Mouse (Mus musculus) ES-E14 (cell line): ENCODE results near the gene 2210017I01Rik. TPM values are rescaled to one million over a fixed set of nuclear protein-coding genes. Genes with fewer than 3 reads are reported as not detected.

Source experiments
- DNase-seq: peaks from one replicate; pipeline ENCODE4 v3.0.0-alpha.2; 2013; ENCODE audit warnings: low read depth, low spot score
- H3K27ac ChIP-seq: 2 replicates; pipeline ENCODE4 v1.5.1; 2012; ENCODE audit warnings: low read depth, mild to moderate bottlenecking, low read length, moderate library complexity, mixed read lengths; ENCODE audit not compliant: poor library complexity, insufficient read depth, severe bottlenecking
- H3K36me3 ChIP-seq: 2 replicates; pipeline ENCODE4 v1.6.1; 2012; ENCODE audit warnings: mild to moderate bottlenecking, low read length, moderate library complexity, mixed read lengths; ENCODE audit not compliant: control insufficient read depth, poor library complexity, insufficient read depth, severe bottlenecking
- H3K4me1 ChIP-seq, 2 experiments: fragments of 150-350 bp in 1 of 2; sonication (generic) in 1 of 2; 2 replicates each; pipeline ENCODE4 v1.6.1; 2012; ENCODE audit warnings: low read length in 2 of 2, mild to moderate bottlenecking in 1 of 2, mixed read lengths in 1 of 2; ENCODE audit not compliant: control insufficient read depth in 2 of 2, insufficient read depth in 2 of 2, poor library complexity in 1 of 2
- H3K4me3 ChIP-seq, 2 experiments: fragments of 150-350 bp in 1 of 2; sonication (generic) in 1 of 2; 2 replicates each; pipeline ENCODE4 v1.5.1; 2012; ENCODE audit warnings: low read length in 2 of 2, low read depth in 1 of 2, mild to moderate bottlenecking in 1 of 2, mixed read lengths in 1 of 2; ENCODE audit not compliant: insufficient read depth in 1 of 2, poor library complexity in 1 of 2, severe bottlenecking in 1 of 2
- H3K9ac ChIP-seq: 2 replicates; pipeline ENCODE4 v1.6.1; 2012; ENCODE audit warnings: low read depth, mild to moderate bottlenecking, low read length, mixed read lengths; ENCODE audit not compliant: poor library complexity, insufficient read depth, severe bottlenecking
- H3K9me3 ChIP-seq: fragments of 150-350 bp; sonication (generic); 2 replicates; pipeline ENCODE4 v1.6.1; 2012; ENCODE audit warnings: low read depth, mild to moderate bottlenecking, low read length; ENCODE audit not compliant: control insufficient read depth, insufficient read depth
- CHD2 ChIP-seq: IDR thresholded peaks from 2 replicates; pipeline ENCODE4 v1.6.1; 2014; ENCODE audit warnings: mild to moderate bottlenecking, low read depth, low read length, inconsistent platforms
- HCFC1 ChIP-seq: IDR thresholded peaks from 2 replicates; pipeline ENCODE4 v1.6.1; 2012; ENCODE audit warnings: low read length, inconsistent platforms, borderline replicate concordance; ENCODE audit not compliant: insufficient read depth
- MAFK ChIP-seq: IDR thresholded peaks from 2 replicates; pipeline ENCODE4 v1.6.1; 2014; ENCODE audit warnings: mild to moderate bottlenecking, low read depth, low read length, inconsistent platforms; ENCODE audit not compliant: insufficient read depth
- ZC3H11A ChIP-seq: IDR thresholded peaks from 2 replicates; pipeline ENCODE4 v1.6.1; 2012; ENCODE audit warnings: low read depth, mild to moderate bottlenecking, inconsistent platforms, low read length, borderline replicate concordance
- ZNF384 ChIP-seq: IDR thresholded peaks from 2 replicates; pipeline ENCODE4 v1.6.1; 2012; ENCODE audit warnings: low read depth, low read length, inconsistent platforms
- in situ Hi-C, 2 experiments: fragments of 600-800 bp; cut with MboI; formaldehyde crosslinking; loops; one replicate each; pipeline ENCODE4 v1.15.1; 2025; ENCODE audit warnings: low sequenced_read_pairs in 2 of 2, inconsistent platforms in 1 of 2; ENCODE audit not compliant: unreplicated experiment in 2 of 2
- total RNA-seq: library from RNA; depleted of rRNA; stranded (reverse); fragments of 300-350 nt; gene quantifications from 2 replicates; pipeline ENCODE4 v1.2.3, GENCODE M21; 2012

Gene 2210017I01Rik
- total RNA-seq, 1 experiment, result not detected

- in situ Hi-C loops, result no loop called here
- Histone ChIP-seq H3K4me3 (no peak overlapping the region), H3K9ac (no peak overlapping the region), H3K36me3 (no peaks in the 10 kb centered on the region), H3K27ac (no peak overlapping the region), H3K4me1 (no peaks in the 10 kb centered on the region), H3K9me3 (no peaks in the 10 kb centered on the region)
- no peak for TF ChIP-seq CHD2
- no peak for TF ChIP-seq MAFK
- TF ChIP-seq ZNF384, result no peak
- no peak for TF ChIP-seq ZC3H11A
- DNase-seq, result no peak
Measured at GRCm38 (mm10) chr3:92637745-92638652, 30.7 kb upstream of the 2210017I01Rik start.

- H3K4me1 ChIP-seq, result no peaks in the 10 kb centered on the region
- H3K9ac ChIP-seq, result no peak within 1 kb of the TSS
- H3K36me3 ChIP-seq, result no peaks in the 10 kb centered on the region
- no peaks in the 10 kb centered on the region for H3K9me3 ChIP-seq
- DNase-seq, result no peak
- no peak within 1 kb of the TSS for H3K27ac ChIP-seq
- H3K4me3 ChIP-seq, result no peak within 1 kb of the TSS
- TF ChIP-seq ZNF384 (no peak), CHD2 (no peak), MAFK (no peak), ZC3H11A (no peak), HCFC1 (no peak)
- in situ Hi-C loops, result no loop called here
Measured at GRCm38 (mm10) chr3:92621560-92621959, 14.3 kb upstream of the 2210017I01Rik start, which contains the start of gene Lce6a. Gene Lce6a (minus strand): TSS chr3:92621660.

- DNase-seq, result no peak
- Histone ChIP-seq H3K27ac (no peak overlapping the region), H3K4me1 (no peaks in the 10 kb centered on the region), H3K36me3 (no peaks in the 10 kb centered on the region), H3K9ac (no peak overlapping the region), H3K9me3 (no peaks in the 10 kb centered on the region), H3K4me3 (no peak overlapping the region)
- TF ChIP-seq CHD2 (no peak), HCFC1 (no peak), ZC3H11A (no peak), MAFK (no peak), ZNF384 (no peak)
- in situ Hi-C loops, result no loop called here
Measured at GRCm38 (mm10) chr3:92609804-92610203, 2.5 kb upstream of the 2210017I01Rik start.

GRCm38 (mm10) chr3:92602169-92602568, 5.1 kb downstream of the 2210017I01Rik start:
- peak; percentile 2 for DNase-seq
- no peaks in the 10 kb centered on the region for H3K4me1 ChIP-seq
- H3K27ac ChIP-seq, result no peak overlapping the region
- in situ Hi-C loops, result no loop called here
- H3K9me3 ChIP-seq, result no peaks in the 10 kb centered on the region
- H3K4me3 ChIP-seq, result no peak overlapping the region
- TF ChIP-seq ZC3H11A, result no peak
- no peak for TF ChIP-seq HCFC1
- TF ChIP-seq MAFK, result no peak
- no peak for TF ChIP-seq CHD2
- no peak for TF ChIP-seq ZNF384
- no peak overlapping the region for H3K9ac ChIP-seq
- no peaks in the 10 kb centered on the region for H3K36me3 ChIP-seq
